Mouse (Mus musculus) testis, adult 2 months (tissue): Measurements from ENCODE around the gene Creb3. TPM values are rescaled to one million over a fixed set of nuclear protein-coding genes. Genes with fewer than 3 reads are reported as not detected.
"Not testable (repeated sequence)": the region's sequence is repeated elsewhere in the genome, so short reads cannot be mapped to it uniquely, and the experiment has no call there.

Experiments
- H3K27ac ChIP-seq: fragments of 200-500 bp; 2 replicates; pipeline ENCODE4 v1.5.1; 2012; ENCODE audit warnings: low read depth, low read length; ENCODE audit not compliant: control insufficient read depth, insufficient read depth
- H3K27me3 ChIP-seq: fragments of 200-500 bp; 2 replicates; pipeline ENCODE4 v1.6.1; 2012; ENCODE audit warnings: mild to moderate bottlenecking, low read length, moderate library complexity; ENCODE audit not compliant: control insufficient read depth, insufficient read depth
- H3K36me3 ChIP-seq: fragments of 200-500 bp; 2 replicates; pipeline ENCODE4 v1.6.1; 2012; ENCODE audit warnings: mild to moderate bottlenecking, low read length; ENCODE audit not compliant: control insufficient read depth, insufficient read depth
- H3K4me1 ChIP-seq: fragments of 200-500 bp; 2 replicates; pipeline ENCODE4 v1.6.1; 2012; ENCODE audit warnings: low read length; ENCODE audit not compliant: control insufficient read depth, insufficient read depth
- H3K4me3 ChIP-seq: fragments of 200-500 bp; 2 replicates; pipeline ENCODE4 v1.5.1; 2012; ENCODE audit warnings: low read depth, mild to moderate bottlenecking, low read length, moderate library complexity, mixed read lengths; ENCODE audit not compliant: control insufficient read depth
- CTCF ChIP-seq: fragments of 200-500 bp; IDR thresholded peaks from 2 replicates; pipeline ENCODE4 v1.5.1; 2012; ENCODE audit warnings: low read depth, mild to moderate bottlenecking, inconsistent platforms, low read length, moderate library complexity; ENCODE audit not compliant: control insufficient read depth, insufficient read depth, insufficient replicate concordance
- POLR2A ChIP-seq: fragments of 200-500 bp; IDR thresholded peaks from 2 replicates; pipeline ENCODE4 v1.6.1; 2012; ENCODE audit warnings: low read depth, mild to moderate bottlenecking, inconsistent platforms, low read length, moderate library complexity; ENCODE audit not compliant: control insufficient read depth
- polyA plus RNA-seq: library from polyadenylated mRNA; depleted of rRNA; stranded (reverse); fragments of >200 nt; gene quantifications from 2 replicates; pipeline ENCODE4 v1.2.3, GENCODE M21; 2012

The Creb3 gene
- polyA plus RNA-seq, 1 experiment: 35.0 TPM

DNA sequence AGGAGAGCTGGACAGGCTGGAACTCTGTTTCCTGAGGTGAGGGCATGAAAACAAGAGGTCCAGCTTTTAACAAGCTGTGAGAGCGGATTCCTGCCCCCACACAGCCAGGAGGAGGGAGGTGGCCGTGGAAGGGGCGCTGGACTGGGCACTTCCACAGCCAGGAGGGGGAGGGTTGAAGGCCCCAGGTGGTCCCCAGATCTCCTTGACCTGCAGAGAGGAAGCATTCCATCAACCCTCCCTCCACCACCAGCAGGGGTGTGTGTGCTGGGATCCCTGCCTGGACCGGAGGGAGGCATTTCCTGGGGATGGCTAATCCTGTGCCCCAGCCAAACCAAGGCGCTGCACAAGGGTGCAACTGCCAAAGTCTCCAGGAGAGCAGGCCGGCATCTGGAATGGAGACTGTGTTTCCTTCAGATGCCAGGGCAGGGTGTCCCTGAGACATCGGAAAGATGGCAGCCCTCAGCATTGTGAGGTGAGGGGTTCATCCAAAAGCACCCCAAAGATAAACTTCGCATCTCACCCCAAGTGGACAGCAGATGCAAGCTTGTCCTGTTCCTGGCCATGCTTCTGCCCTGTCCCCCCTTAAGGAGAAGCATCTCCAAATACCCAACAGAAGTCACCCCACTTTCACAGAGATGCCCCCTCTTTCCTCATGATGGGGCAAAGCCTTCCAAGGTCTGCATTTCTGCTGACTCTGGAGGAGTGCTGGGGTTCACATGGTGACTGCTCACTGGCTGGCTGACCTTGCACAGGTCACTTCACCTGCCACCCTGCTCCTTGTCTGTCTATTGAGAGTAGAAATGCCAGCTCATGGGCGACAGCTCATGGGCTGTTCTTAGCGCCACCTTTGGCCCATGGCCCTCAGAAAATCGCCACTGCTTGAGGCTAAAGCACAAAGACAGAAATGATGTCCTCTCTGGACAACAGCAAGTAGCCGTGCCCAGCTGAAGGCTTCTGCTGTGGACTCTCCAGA, 22.6 kb downstream of the Creb3 start, which contains the start of gene Msmp:
Gene Msmp, minus strand, starts transcription at position 51 of the 973 bp plus-strand sequence.
- TF ChIP-seq CTCF (no peak), POLR2A (no peak)
- no peak within 1 kb of the TSS for H3K27ac ChIP-seq

DNA sequence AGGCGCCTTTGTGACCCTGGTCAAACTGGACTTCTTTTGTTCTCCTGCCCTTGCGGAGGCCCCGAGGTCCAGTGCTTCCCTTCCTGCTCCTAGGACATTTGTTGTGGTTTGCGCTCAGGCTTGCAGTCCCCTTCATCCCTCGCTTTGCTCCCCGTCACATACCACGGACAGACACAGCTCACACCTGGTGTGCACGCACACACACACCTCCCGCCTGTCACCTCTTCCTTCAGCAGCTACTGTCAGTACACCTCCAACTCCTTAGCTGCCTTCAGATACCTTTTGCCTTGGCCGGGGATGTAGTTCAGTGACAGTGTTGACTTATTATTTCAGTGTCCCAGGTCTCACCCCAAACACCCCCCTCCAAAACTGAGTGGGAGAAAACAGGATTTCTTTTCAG, 23.6 kb downstream of the Creb3 start:
- Histone ChIP-seq H3K36me3 (no peaks in the 10 kb centered on the region; the same call in 1 of the 2 replicates), H3K27me3 (no peaks in the 10 kb centered on the region), H3K4me3 (no peak overlapping the region), H3K27ac (no peak overlapping the region), H3K4me1 (no peaks in the 10 kb centered on the region; the same call in 1 of the 2 replicates)
- TF ChIP-seq POLR2A (no peak), CTCF (no peak)

More for the DNA sequence above, 22.6 kb downstream of the Creb3 start, which contains the start of gene Msmp:
- H3K4me1 ChIP-seq: peaks cover 2% of the 10 kb centered on the region
- no peak within 1 kb of the TSS for H3K4me3 ChIP-seq
- H3K36me3 ChIP-seq: no peaks in the 10 kb centered on the region; the same call in 1 of the 2 replicates
- H3K27me3 ChIP-seq: no peaks in the 10 kb centered on the region

DNA sequence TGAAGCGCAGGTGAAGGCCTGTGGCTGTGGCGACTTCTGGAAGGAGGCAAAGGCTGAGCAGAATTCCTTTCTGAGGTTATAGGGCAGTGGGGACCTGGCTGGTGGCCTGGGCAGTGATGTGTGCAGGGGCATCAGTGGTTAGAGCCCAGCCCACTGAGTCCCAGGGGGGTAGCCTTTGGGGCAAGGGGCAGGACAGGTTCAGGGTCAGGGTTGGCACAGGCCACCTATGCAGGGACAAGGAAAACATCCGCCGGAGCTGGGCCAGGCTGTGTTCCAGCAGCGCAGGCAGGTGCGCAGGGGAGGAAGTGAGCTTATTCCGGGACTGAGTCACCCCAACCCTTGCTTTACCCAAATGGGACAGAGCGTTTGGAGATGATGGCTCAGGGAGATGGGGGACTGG, 24.3 kb downstream of the Creb3 start:
- Histone ChIP-seq H3K4me1 (no peaks in the 10 kb centered on the region; the same call in 1 of the 2 replicates), H3K36me3 (no peaks in the 10 kb centered on the region; the same call in 1 of the 2 replicates), H3K4me3 (no peak overlapping the region), H3K27me3 (no peaks in the 10 kb centered on the region), H3K27ac (no peak overlapping the region)
- TF ChIP-seq POLR2A (no peak), CTCF (no peak)

DNA sequence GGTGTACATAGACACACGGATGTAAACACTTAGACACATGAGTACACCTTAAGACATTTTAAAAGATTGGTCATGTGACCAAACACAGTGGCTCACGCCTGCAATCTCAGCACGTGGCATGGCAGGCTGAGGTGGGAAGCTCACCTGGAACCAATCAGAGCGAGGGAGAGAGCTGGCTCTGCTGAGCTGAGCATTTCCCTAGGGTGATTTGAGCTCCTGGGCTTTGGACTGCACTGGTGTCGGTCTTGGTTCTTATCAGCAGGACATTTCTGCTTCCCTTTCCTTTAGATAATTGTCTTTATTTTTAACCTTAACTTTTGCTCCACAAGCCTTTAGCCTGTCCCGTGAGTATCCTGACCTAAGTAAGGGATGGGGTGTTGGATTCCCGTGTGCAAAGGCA, 25.5 kb downstream of the Creb3 start:
- Histone ChIP-seq H3K4me3 (no peak overlapping the region), H3K27ac (no peak overlapping the region), H3K4me1 (no peaks in the 10 kb centered on the region; the same call in 1 of the 2 replicates), H3K36me3 (no peaks in the 10 kb centered on the region; the same call in 1 of the 2 replicates), H3K27me3 (no peaks in the 10 kb centered on the region)
- TF ChIP-seq POLR2A: no peak
- TF ChIP-seq CTCF: no peak

DNA sequence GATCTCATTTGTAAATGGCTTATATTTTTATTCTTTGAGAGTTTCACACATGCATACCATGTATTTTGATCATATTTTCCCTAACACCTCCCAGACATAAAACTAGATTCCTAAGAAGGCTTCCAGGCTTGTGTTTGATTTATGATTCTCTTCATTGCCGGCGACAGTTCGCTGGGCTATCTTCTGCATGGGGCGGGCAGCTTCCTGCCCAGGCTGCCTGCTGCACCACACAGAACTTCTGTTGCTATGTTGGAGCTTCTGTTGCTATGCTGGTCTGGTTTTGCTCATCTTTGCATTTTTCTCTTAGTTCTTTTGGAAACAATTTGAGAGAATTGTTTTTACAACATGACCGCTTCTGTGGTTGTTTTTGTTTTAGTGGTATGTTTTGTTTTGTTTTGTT, 29.4 kb downstream of the Creb3 start:
- Histone ChIP-seq H3K27me3 (no peaks in the 10 kb centered on the region), H3K4me3 (no peak overlapping the region), H3K4me1 (no peaks in the 10 kb centered on the region; the same call in 1 of the 2 replicates), H3K27ac (no peak overlapping the region), H3K36me3 (no peaks in the 10 kb centered on the region; the same call in 1 of the 2 replicates)
- no peak for TF ChIP-seq POLR2A
- no peak for TF ChIP-seq CTCF

DNA sequence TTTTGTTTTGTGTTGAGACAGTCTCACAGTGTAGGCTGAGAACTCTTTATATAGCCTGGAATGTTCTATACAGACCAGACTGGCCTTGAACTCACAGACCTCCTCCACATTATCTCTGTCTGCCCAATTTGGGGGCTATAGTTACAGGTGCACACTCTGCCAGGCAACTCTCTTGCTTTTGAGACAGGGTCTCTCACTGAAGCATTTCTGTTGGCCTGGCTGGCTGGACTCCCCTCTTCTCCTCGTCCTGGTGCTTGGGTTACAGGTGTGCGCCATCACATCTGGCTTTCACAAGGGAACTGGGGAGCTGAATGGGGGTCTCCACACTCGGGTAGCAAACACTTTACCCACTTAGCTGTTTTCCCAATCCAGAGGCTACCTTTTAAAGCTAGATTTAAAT, 29.8 kb downstream of the Creb3 start:
- Histone ChIP-seq H3K36me3 (no peaks in the 10 kb centered on the region; the same call in 1 of the 2 replicates), H3K27me3 (no peaks in the 10 kb centered on the region), H3K27ac (no peak overlapping the region), H3K4me1 (no peaks in the 10 kb centered on the region), H3K4me3 (no peak overlapping the region)
- TF ChIP-seq CTCF: no peak
- no peak for TF ChIP-seq POLR2A

DNA sequence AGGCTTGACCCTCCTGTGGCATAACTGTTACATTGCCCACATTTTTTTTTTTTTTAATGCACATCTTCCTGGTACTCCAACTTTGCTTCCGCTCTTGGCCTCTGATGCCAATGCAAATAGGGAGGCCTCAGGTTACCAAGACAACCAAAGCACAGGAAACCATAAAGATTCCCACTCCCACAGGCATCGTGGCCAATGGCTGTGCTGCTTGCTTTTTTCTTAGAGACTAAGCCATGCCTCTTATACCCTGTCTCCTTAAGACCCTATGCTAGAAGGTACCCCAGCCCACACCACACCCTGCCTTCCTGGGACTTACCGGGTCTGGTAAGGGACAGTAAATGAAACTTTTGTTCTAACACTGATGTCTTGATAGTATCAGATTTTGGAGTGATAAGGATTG, 31.3 kb downstream of the Creb3 start:
- no peak overlapping the region for H3K27ac ChIP-seq
- H3K4me1 ChIP-seq: no peaks in the 10 kb centered on the region
- H3K36me3 ChIP-seq: no peaks in the 10 kb centered on the region
- no peak overlapping the region for H3K4me3 ChIP-seq
- no peaks in the 10 kb centered on the region for H3K27me3 ChIP-seq
- TF ChIP-seq CTCF: no peak
- no peak for TF ChIP-seq POLR2A

DNA sequence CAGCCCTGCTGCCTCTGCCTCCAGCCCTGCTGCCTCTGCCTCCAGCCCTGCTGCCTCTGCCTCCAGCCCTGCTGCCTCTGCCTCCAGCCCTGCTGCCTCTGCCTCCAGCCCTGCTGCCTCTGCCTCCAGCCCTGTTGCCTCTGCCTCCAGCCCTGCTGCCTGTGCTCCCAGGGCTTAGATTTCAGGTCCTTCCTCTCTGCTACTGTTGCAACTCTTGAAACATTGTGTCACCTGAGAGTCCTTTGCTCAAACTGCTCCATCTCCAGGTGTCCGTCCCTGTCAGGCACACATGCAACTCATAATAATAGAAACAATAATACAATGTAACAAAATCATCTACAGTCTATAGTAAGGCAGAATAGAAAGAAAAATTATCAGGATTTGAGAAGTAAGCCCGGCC, 34.5 kb downstream of the Creb3 start:
- not testable (repeated sequence) for H3K4me3 ChIP-seq, H3K36me3 ChIP-seq, H3K4me1 ChIP-seq, H3K27ac ChIP-seq, H3K27me3 ChIP-seq
